Mouse (Mus musculus) bone marrow, adult 2 months (tissue): ENCODE measurements around the gene Hnrnph3. TPM values are rescaled to one million over a fixed set of nuclear protein-coding genes. Genes with fewer than 3 reads are reported as not detected.

Experiments
- H3K27ac ChIP-seq: fragments of 200-500 bp; 2 replicates; pipeline ENCODE4 v1.5.1; 2012; ENCODE audit warnings: low read depth, mild to moderate bottlenecking, control low read depth, inconsistent platforms, low read length; ENCODE audit not compliant: control insufficient read depth, poor library complexity, insufficient read depth
- H3K4me1 ChIP-seq: fragments of 200-500 bp; 2 replicates; pipeline ENCODE4 v1.6.1; 2011; ENCODE audit warnings: low read length; ENCODE audit not compliant: control insufficient read depth, insufficient read depth
- H3K4me3 ChIP-seq: fragments of 200-500 bp; replicated peaks from 2 replicates; pipeline ENCODE3; 2011; ENCODE audit warnings: mild to moderate bottlenecking, low read depth, low read length, control low read depth; ENCODE audit not compliant: control insufficient read depth
- CTCF ChIP-seq: fragments of 200-500 bp; IDR thresholded peaks from 2 replicates; pipeline ENCODE4 v1.5.1; 2011; ENCODE audit warnings: low read length, control low read depth; ENCODE audit not compliant: control insufficient read depth, insufficient read depth
- POLR2A ChIP-seq: fragments of 200-500 bp; IDR thresholded peaks from 2 replicates; pipeline ENCODE4 v1.6.1; 2011; ENCODE audit warnings: low read depth, mild to moderate bottlenecking, control low read depth, low read length, borderline replicate concordance; ENCODE audit not compliant: control insufficient read depth
- WGBS: fragments of 180-500 bp; shearing (Covaris S2); methylation state at CpG from one replicate; pipeline ENCODE4 v1.1.7; 2018; 5-methylcytosine and 5-hydroxymethylcytosine counted together
- polyA plus RNA-seq: library from polyadenylated mRNA; stranded (reverse); fragments of >200 nt; gene quantifications from 2 replicates; pipeline ENCODE4 v1.2.4, GENCODE M21; 2011; ENCODE audit warnings: low replicate concordance; ENCODE audit not compliant: missing spikeins, insufficient read depth, insufficient read length

Gene Hnrnph3
- polyA plus RNA-seq, 1 experiment: 89.4 TPM

- Histone ChIP-seq H3K4me3 (no peak overlapping the region), H3K27ac (no peak overlapping the region), H3K4me1 (no peaks in the 10 kb centered on the region)
- 61% methylated on average over 3 of the region's 3 CpGs for WGBS
- TF ChIP-seq POLR2A (no peak), CTCF (no peak)
Measured at GRCm38 (mm10) chr10:63043154-63043553, 19.1 kb upstream of the Hnrnph3 start.

- H3K4me1 ChIP-seq: no peaks in the 10 kb centered on the region
- no peak overlapping the region for H3K4me3 ChIP-seq
- TF ChIP-seq POLR2A: no peak
- no peak for TF ChIP-seq CTCF
- WGBS: 76% methylated on average over 5 of the region's 5 CpGs
- no peak overlapping the region for H3K27ac ChIP-seq
Measured at GRCm38 (mm10) chr10:63039867-63040628, 16.0 kb upstream of the Hnrnph3 start.

GRCm38 (mm10) chr10:63038571-63039320, 14.7 kb upstream of the Hnrnph3 start:
- 87% methylated on average over 14 of the region's 14 CpGs for WGBS
- Histone ChIP-seq H3K27ac (no peak overlapping the region), H3K4me3 (no peak overlapping the region), H3K4me1 (no peaks in the 10 kb centered on the region)
- TF ChIP-seq POLR2A (no peak), CTCF (no peak)

- WGBS: 69% methylated on average over 3 of the region's 3 CpGs
- no peak for TF ChIP-seq CTCF
- no peak for TF ChIP-seq POLR2A
- no peak overlapping the region for H3K4me3 ChIP-seq
- H3K4me1 ChIP-seq: no peaks in the 10 kb centered on the region
- no peak overlapping the region for H3K27ac ChIP-seq
Measured at GRCm38 (mm10) chr10:63032956-63033355, 8.9 kb upstream of the Hnrnph3 start.

- TF ChIP-seq CTCF: no peak
- whole genome bisulfite sequencing: 75% methylated on average over 3 of the region's 3 CpGs
Measured at GRCm38 (mm10) chr10:63032267-63032666, 8.2 kb upstream of the Hnrnph3 start.

GRCm38 (mm10) chr10:63028396-63028795, 4.4 kb upstream of the Hnrnph3 start:
- Histone ChIP-seq H3K4me3 (no peak overlapping the region), H3K4me1 (no peaks in the 10 kb centered on the region), H3K27ac (no peak overlapping the region)
- 91% methylated on average over 4 of the region's 4 CpGs for WGBS
- TF ChIP-seq POLR2A: no peak

More at GRCm38 (mm10) chr10:63032267-63032666, 8.2 kb upstream of the Hnrnph3 start:
- Histone ChIP-seq H3K27ac (no peak overlapping the region), H3K4me1 (no peaks in the 10 kb centered on the region), H3K4me3 (no peak overlapping the region)

GRCm38 (mm10) chr10:63027376-63028161, 3.6 kb upstream of the Hnrnph3 start:
- WGBS: 89% methylated on average over 10 of the region's 10 CpGs
- Histone ChIP-seq H3K27ac (no peak overlapping the region), H3K4me1 (no peaks in the 10 kb centered on the region), H3K4me3 (no peak overlapping the region)
- TF ChIP-seq POLR2A: no peak
- TF ChIP-seq CTCF: no peak

GRCm38 (mm10) chr10:63026795-63027160, 2.8 kb upstream of the Hnrnph3 start:
- Histone ChIP-seq H3K4me1 (no peaks in the 10 kb centered on the region), H3K27ac (no peak overlapping the region), H3K4me3 (no peak overlapping the region)
- 82% methylated on average over 6 of the region's 6 CpGs for WGBS
- TF ChIP-seq POLR2A (no peak), CTCF (no peak)
